Mouse (Mus musculus): Measurements from ENCODE around the gene Jhy.

The Jhy gene

GRCm38 (mm10) chr9:40859196-40859595, 104.7 kb downstream of the Jhy start:
- no peak for DNase-seq (ENCODE audit: extremely low read depth, insufficient read length, low spot score)

- no peak for DNase-seq (ENCODE audit: extremely low read depth, insufficient read length, low spot score)
These were observed 105.3 kb downstream of the Jhy start for GRCm38 (mm10) chr9:40858461-40859160.

GRCm38 (mm10) chr9:40851515-40851914, 112.4 kb downstream of the Jhy start:
- DNase-seq (ENCODE audit: extremely low read depth, insufficient read length, low spot score) = no peak
